Mouse (Mus musculus): Measurements from ENCODE around the gene Pign. TPM values are rescaled to one million over a fixed set of nuclear protein-coding genes. Genes with fewer than 3 reads are reported as not detected.

Gene Pign
- 1 to 10 TPM in 1 of 2 experiments, under 1 TPM in 1; 0.48 to 6.6 TPM for polyA plus RNA-seq (2012; fragmentation: generic; extraction: Trizol)

DNA sequence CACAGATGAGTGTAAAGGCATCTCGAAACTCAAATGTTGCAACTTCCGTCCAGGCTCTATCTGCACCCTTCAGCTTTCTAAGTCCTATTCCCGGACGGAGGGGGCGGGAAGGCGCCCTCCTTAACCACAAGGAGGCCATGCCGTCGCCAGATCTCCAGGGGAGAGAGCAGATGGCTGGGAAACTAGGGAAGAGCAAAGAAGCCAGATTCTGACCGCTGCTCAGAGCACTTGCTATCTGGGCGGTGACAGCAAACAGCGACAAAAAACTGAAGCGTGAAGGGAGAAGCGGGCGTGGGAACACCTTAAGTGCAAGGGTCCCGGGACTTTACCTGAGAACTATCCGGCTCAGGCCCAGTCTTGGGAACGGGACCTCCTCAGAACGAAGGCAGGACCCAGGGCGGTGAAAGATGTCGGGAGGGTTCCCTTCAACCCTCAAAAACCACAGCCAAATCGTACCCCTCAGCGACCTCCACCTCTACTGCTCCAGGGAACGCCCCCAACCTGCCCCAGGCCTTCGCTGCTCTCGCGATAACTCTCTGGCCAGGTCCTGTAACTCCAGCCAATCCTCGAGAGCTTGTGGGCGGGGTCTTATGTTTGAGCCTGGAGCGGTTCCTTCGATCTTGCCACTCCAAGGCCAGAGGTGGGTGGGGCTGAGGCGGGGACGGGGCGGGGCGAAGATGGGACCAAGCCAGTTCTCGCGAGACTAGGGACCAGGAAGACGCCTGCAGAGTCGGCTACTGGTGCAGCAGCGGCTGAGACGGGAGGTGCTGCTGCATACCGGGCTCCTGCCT, at the start of gene Pign, which contains the start of gene Relch:
Gene Pign, minus strand, starts transcription at position 507 of the 791 bp plus-strand sequence.
Gene Relch, plus strand, starts transcription at position 691 of the 791 bp plus-strand sequence.

Other genes starting within 250 kb of the Pign start
- gene Relch, start 184 bp upstream of the Pign start, polyA plus RNA-seq (2012; fragmentation: generic; extraction: Trizol): 1 to 10 TPM; 1.8 to 5.1 TPM
- under 1 TPM; 0.01 to 0.06 TPM for gene Tnfrsf11a, start 117.0 kb upstream of the Pign start, polyA plus RNA-seq (2012; fragmentation: generic; extraction: Trizol)

All from C3H10T1/2 (cell line).